Mouse (Mus musculus) testis, postnatal 10 days (tissue): ENCODE measurements at regions not wholly inside any gene's neighbourhood (a gene's known extent, or its start where the extent isn't known, plus 50 kb on each side); places are given as distances from the start of the nearest gene placed in this dataset.
"Not testable (repeated sequence)": the region's sequence is repeated elsewhere in the genome, so short reads cannot be mapped to it uniquely, and the experiment has no call there.

Experiments used
- DNase-seq: peaks from one replicate; pipeline ENCODE4 v3.0.0; 2021; ENCODE audit warnings: low spot score

- no peak for DNase-seq
Observed at GRCm38 (mm10) chr4:23567827-23568226, 928.4 kb upstream of the Mms22l start.

- no peak for DNase-seq
Observed at GRCm38 (mm10) chr4:23573013-23573412, 923.2 kb upstream of the Mms22l start.

DNA sequence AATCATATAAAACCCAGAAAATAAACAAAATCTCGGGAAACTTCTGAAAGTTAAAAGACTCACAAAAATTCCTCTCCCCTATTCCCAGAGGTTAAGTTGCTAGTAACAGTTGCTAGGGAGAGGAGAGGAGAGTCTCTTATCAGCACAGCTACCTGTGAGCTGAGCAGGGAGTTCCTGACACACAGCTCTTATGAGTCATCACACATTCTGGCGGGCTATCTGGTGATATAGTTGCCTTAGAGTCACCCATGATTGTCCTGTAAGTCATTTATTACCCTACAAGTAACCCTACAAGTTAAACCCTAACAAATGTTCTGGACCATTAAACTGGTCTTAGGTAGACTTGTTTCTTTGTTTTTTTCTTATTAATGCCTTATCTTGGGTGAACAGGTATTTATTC is 908.8 kb upstream of the Mms22l start:
- no peak for DNase-seq

DNA sequence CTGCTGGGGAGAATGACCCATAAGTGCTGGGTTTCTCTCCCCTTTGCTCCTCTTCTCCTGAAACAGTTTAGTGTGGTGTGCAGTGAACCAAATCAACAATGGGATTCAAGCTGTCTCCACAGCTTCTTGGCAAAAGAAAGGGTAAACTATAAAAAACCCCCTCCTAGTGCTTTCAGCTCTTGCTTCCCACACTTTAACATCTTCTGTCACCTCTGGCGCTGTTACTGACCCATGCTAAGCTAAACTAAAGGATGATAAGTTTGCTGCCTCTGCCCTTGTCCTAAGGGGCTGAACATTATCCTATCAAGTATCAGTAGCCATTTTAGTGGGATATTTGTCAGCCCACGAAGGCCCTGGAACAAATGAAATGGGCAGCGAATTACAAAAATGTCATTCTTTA is 905.4 kb upstream of the Mms22l start:
- no peak for DNase-seq

DNA sequence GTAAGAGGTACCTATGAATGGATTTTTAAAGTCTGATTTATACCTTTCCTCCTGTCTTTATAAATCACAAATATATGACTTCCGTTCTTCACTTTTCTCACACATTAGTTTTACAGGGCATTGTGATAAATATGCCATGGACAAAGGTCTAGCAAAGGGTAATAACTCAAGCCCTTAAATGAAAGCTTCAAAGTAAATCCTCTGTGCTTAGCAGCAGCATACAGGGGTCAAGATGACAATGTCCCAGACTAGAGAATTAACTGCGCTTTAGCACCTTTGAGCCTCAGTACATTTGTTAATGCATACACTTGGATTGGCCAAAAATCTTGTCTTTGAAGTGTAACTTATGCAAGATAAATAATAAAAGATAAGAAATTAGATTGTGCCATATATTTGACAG is 904.7 kb upstream of the Mms22l start:
- DNase-seq, result no peak

- no peak for DNase-seq
Observed at GRCm38 (mm10) chr4:23600070-23600469, 896.2 kb upstream of the Mms22l start.

GRCm38 (mm10) chr4:23601426-23602293 is 894.6 kb upstream of the Mms22l start:
- DNase-seq, result no peak

- no peak for DNase-seq
Observed at GRCm38 (mm10) chr4:23602294-23602932, 893.8 kb upstream of the Mms22l start.

GRCm38 (mm10) chr4:23607348-23607747 is 888.9 kb upstream of the Mms22l start:
- no peak for DNase-seq

DNA sequence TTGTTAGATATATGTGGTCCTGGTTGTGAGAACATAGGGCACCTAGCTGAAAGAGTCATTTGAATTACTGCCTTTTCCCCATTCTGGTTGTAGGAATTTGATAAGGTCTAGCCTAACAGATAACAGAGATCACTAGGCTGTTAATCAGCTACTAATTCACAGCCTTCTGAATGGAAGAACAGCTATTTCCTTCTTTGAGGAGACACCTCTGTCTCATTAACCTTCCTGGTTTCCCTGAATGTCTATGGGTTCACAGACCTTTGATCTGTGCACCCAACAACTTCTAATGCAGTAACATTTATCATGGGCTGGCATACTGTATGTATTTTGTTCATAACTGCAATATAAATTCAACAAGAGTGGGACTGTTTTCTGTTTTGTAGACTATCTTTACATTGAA is 875.0 kb upstream of the Mms22l start:
- no peak for DNase-seq

- DNase-seq, result no peak
Observed at GRCm38 (mm10) chr4:23622231-23622630, 874.0 kb upstream of the Mms22l start.

GRCm38 (mm10) chr4:23636231-23636928 is 859.9 kb upstream of the Mms22l start:
- DNase-seq, result no peak

DNA sequence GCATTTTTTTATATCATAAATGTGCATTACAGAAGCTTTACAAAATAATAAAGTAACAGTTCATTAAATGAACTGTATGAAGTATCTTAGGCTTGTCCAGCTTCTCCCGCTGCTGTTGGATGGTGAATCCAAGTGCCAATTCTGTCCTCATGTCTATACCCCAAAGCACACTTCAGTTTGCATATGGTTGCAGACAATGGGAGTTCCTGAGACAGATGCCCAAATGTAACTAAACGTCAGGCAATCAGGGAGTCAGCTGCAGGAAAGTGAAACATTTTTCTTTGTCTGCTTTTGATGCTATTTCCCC is 859.4 kb upstream of the Mms22l start:
- DNase-seq, result no peak

DNA sequence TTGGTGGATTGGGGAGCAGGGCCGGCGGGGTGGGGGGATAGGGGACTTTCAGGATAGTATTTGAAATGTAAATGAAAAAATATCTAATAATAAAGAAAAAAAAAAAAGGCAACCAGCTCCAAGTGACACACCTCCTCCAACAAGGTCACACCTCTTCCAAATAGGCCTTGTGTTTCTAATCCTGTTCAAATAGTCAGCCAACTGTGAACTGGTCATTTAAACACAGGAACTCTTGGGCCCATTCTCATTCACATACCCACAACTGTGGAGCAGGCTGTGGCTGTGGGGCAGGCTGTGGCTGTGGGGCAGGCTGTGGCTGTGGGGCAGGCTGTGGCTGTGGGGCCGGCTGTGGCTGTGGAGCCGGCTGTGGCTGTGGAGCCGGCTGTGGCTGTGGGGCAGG is 839.6 kb upstream of the Mms22l start:
- DNase-seq, result not testable (repeated sequence)

DNA sequence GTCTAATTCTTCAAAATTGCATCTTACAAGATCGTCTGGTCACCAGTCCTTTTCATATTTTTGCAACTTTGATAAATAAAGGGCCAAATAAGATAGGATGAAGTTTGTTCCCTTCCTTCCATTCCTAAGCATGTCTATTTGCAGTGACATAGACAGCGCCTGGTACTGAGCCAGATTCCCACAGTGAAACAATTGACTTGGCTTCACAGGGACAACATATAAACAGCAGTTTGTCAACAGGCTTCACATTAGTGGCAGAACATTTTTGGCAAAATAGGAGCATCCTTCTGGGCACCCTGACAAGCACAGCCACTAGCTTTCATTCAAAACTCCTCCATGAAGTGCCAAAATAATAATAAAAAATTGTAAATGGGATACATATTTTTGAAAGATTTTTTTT is 827.4 kb upstream of the Mms22l start:
- no peak for DNase-seq

DNA sequence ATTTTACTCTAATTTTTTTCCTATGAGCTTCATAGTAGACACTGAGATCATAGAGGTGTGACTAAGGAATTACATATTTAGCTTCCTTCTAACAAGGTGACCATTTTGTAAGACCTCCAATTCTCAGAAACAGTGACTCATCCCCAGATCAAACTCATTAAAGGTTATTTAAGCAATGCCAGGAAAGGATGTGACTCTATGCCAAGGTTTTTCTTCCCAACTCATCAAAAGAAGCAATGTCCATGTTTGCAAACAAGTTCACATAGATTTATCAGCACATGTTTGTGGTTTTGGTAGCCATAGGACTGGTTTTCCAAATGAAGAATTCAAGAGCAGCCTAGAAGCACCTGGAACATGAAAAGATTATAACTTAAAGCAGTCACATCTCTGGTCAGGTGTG is 792.6 kb upstream of the Mms22l start:
- DNase-seq, result no peak

GRCm38 (mm10) chr4:23710716-23711115 is 785.5 kb upstream of the Mms22l start:
- no peak for DNase-seq

GRCm38 (mm10) chr4:23713781-23714415 is 782.4 kb upstream of the Mms22l start:
- no peak for DNase-seq

DNA sequence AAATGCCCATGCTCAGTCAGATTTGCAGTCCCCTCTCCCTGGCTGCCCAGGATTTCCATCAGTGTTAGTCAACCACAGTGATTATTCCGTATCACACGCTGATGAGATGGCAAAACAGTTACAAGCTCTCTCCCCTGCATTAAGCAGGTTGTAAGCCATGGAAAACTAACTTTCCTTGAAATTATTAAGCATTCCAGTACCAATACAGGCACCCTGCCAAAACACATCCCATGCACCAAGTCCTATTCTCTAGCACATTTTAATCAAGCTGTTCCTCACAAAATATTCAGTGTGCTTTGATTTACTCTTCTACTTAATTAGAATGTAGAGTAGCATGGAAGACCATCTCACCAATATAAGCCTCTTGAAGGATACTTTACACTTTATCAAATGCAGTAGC is 768.4 kb upstream of the Mms22l start:
- no peak for DNase-seq

DNA sequence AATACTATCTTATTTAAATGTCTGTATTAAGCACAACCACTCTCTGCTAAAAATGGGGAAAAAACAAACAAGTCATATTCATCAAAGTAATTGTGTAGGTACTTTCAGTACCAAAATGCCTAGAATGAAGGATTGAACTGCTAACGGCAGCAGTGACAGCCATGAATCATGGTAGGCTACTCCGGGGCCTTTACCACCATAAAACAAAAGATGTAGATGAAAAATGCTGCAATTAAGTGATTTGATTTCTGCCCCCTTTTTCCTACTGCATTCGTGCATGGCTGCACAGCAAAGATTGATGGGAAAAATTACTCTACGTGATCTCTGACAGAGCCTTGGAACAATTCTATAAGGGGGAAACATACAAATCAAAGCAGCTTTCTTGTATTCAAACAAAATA is 763.8 kb upstream of the Mms22l start:
- DNase-seq, result no peak

GRCm38 (mm10) chr4:23744079-23744478 is 752.2 kb upstream of the Mms22l start:
- no peak for DNase-seq

- DNase-seq, result no peak
Observed at GRCm38 (mm10) chr4:23758005-23758404, 738.2 kb upstream of the Mms22l start.
